Mouse (Mus musculus) CD8-positive naive resting alpha-beta T cell, adult 2 months (primary cell): Measurements from ENCODE around the gene Rph3a.

ENCODE experiments used
- DNase-seq, 2 experiments: peaks; one replicate each; pipeline ENCODE4 v3.0.0; 2022; ENCODE audit warnings: low read depth in 2 of 2, low spot score in 2 of 2

The Rph3a gene

DNA sequence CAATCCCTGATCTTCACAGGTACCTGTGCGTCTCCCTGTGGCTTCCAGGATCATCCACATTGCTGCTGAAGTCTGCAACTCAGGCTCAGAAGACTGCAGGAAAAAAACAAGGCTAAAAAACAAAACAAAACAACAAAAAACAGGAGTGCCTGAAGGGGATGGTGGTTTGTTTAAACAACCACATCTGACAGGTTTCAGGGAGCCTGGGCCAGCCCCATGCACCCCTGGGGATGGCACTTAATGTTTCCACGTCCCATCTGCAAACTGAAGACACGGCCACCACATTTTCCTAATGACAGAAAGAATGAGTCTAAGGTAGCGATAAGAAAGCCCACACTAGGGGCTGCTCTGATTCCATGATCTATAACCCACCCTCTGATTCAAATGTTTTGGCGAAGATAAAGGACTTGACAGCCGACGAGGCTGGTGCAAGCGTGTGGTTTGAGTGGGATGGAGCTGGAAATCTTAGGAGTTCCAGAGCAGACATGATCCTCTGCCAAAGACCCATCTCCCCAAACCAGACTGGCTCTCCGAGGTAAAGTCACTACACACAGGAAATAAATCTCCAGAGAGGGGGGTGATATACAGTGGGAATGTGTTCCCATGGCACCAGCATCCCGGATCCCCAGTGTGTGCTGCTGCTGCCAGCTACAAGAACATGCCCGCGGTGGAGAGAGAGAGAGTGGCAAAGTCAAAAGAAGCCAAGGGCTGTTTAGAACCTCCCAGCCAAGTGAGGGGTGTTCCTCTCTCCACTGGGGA lies at the start of gene Rph3a:
Gene Rph3a (minus strand): TSS at position 282 of the 759 bp plus-strand sequence.
- no peak for DNase-seq

DNA sequence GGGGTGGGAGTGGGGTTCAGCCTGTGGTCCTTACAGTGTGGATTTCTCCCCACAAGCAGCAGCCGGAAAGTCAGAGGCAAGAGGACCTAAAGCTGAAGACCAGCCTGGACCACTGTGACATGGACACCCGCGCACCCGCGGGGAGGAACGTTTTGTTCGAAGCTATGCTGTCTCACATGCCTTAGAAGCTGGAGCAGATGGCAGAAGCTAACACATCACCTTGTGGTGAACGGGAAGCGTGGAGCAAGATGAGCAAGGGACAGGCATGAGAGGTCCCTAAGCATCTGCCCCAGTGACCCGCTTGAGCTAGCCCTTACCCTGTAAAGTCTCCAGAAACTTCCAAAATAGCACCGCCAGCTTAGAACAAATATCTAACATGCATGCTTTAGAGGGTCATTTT lies 48.4 kb upstream of the Rph3a start:
- DNase-seq, result no peak

DNA sequence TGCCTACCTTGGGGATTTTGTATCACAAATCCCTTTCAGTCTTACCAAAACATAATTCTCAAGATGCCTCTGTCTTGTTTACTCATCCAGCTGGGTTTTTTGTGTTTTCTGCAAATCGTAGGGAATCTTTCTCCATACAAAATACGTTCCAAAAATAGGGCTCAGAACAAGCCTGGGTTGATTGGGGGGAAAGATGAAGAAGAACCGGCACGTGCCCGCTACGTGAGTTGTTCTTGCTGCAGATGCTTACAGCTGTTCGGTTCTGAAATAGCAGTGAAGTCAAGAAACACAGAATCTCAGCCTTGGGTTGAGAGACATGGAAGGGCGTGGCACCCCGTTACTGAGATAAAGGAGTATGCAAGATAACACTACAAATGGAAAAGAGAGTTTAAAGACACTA lies 44.0 kb upstream of the Rph3a start:
- no peak for DNase-seq

DNA sequence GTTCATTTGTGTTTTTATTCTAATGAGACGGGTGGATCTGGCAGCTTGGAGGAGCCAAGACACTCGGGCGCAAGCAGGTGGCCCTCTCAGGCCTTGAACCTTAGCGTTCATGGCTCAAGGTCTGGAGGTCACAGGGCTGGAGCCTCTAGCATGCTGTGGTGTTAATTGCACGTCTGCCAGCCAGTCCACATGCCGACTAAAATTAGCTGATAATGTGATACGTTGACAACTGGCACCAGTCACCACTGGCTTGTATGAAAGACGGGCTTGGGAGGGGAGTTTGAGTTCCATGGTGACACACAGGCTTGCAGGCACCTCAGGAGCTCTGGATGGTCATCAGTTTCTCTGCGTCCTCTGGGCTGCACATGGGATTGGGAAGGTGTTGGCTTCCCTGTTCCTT lies 31.9 kb upstream of the Rph3a start:
- no peak for DNase-seq

DNA sequence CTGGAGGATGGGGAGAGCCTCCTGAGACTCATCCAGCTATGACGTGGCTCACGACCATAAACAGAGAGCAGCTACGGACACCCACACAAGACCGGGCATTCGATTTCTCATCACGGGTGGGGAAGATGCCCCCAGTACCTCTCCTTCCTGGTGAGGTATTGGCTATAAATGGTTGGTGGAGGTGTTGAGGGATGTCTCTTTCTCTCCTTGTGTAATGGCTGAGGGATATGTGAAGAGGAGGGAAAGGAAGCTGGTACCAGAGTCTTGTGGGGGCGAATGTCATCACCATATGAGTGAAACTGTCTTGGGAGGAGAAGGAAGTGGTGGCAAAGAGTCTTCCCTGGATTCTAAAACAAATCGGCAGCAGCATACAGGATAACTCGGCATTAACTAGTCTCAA lies 29.6 kb upstream of the Rph3a start:
- DNase-seq, result no peak

DNA sequence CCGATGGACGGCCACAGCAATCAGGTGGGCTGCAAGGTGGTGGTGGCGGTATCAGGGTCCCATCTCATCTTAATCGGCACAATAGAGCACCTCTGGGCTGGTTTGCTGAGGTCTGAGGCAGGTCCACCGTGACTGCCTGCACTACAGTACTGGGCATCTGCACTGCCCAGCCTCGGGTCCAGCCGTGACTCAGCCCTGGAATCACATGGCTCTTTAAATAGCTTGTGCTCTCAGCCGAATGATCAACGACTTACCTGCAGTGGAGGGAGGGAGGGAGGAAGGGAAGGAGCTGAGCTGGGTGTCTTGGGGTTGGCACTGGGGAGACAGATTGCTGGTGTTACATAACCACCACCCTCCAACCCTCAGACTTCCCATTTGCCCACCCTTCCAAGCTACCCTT lies 20.3 kb upstream of the Rph3a start:
- DNase-seq, result no peak

DNA sequence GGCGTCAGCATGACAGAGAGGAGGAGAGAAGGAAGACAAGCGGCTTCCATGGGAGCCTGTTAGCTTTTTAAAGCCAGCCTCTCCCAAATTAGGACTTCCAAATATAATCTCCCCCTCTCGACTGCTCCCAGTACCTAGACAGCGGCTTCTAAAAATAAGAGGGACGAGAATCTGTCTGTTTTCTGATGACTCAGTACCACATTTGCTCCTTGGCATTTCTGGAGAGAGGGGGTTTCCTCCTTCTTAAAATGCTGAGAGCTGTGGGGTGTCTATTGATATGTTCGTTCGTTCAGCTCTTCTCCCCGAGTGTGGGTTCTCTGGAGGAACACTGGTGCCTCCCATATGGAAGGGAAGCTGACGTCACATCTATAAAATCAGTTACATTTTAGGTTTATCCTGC lies 9.6 kb upstream of the Rph3a start:
- no peak for DNase-seq

DNA sequence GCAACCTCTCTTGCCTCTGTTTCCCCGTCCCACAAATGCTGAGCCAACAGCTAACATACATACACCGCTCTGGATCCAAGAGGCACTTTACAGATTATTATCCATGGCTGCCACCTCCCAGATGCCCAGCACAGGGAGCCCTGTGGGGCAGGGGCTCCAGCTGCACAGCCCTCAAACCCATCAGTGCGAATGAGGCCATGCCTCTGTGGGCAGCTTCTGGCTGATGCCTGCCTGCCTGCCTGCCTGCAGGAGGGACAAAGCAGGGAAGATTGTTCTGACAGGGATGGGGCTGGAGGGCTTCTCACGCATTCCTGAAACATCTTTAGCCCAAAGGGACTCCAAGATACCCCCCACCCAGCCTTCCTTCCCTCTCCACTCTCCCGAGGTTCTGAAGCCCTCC lies 7.8 kb upstream of the Rph3a start:
- no peak for DNase-seq

DNA sequence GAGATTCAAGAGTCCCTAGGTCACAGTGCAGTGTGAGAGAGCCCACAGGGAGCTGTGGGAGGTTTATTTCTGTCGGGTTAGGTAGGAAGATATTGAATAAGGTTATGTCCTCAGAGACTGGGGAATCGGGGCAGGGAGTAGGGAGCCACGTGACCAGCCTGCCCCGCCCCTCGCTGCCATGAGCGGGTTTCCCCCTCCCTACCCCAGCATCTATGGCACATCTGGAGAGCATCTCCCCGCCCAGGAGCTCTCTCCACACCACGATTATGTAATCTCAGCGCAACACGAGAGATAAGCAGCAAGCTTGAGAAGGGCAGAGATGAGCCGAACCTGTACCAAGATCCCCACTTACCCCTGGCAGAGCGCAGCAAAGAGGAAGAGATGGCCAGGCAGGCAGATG lies 6.5 kb upstream of the Rph3a start:
- no peak for DNase-seq

DNA sequence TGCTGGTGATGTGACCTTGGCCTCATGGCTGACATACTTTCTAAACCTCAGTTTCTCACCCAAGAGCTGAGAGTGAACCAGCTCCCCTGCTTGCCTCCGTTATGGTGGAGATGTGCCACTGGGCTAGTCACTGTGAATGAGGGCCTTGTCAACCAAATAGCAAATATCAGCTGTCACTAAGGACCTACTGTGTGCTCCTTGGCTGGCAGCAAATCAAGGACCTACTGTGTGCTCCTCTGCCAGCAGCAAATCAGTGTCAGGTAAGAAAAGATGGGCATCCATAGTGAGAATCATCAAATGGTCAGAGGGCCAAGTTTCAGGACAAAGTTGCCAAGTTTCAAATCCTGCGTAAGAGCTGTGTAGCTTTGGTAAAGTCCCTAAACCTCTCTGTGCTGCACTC lies 4.6 kb upstream of the Rph3a start:
- DNase-seq, result no peak

DNA sequence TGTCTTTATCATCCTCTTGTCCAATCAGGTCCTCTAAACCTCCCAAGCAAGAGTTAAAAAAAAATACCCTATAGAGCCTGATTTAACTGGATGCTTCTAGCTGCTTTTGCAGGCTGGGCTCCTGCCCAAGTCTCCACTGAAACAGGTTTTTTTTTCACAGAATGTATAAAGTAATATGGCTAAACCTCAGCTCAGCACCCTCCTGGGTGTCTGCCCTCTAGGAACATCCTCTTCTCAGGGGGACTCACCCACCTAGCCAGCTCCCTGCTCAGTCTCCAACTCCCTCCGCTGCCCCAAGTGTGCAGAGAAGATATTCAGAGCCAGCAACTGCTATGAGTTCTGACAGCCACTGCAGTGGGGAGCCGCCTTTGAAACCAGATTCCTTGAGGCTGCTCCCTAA lies 2.1 kb upstream of the Rph3a start:
- no peak for DNase-seq

DNA sequence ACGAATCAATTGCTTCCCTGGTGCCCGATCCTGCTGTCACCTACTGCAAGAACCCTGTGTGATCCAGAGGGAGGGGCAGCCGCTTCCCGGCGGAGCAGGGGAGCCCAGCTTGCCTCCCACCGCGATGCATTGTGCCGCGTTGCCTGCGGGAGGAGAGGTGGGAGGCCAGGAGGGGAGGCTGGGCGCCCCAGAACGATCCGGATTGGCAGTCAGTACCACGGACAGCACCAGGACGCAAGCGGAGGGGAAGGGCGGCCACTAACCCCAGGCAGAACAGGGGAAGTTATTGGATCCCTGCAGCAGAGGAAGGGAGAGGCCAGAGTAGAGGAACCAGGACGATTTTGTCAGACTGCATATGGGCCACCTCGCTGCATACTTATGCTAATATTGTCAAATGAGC lies 486 bp downstream of the Rph3a start:
- no peak for DNase-seq

DNA sequence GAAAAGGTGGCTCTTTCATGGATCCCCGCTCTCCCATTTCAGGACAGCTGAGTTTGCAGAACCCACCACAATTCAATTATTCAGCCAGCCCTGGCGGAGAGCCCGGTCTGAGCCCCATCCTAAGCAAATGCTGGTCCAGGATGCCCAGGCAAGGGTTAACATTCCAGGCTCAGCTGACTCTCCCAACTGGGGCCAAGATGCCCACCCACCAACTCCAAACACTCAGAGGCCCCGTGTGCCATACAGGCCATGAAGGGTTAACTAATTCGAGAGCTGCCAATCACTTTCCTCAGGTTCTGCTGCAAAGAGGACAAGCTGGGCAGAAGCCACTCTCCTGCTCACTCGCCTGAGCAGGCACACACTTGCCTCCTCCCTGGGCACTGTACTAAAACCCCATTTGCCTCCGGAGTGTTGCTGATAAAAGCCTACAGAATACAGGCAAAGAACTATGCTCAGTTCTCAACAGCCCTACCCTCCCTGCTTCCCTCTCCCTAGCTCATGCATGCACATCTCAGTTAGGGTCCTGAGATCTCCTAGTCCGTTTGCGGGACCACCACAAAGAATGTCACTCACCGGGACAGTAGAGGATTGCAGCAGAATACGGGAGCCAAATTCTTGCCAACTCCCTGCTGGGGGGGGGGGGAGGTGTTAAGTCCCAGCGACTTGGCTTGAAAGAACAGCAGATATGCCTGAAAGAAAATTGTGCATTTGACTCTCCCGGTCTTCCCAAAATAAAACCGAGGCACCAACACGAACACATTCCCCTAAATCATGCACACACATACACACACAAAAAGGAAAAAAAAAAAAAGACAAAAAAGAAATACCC lies 1.3 kb downstream of the Rph3a start:
- DNase-seq, result no peak

DNA sequence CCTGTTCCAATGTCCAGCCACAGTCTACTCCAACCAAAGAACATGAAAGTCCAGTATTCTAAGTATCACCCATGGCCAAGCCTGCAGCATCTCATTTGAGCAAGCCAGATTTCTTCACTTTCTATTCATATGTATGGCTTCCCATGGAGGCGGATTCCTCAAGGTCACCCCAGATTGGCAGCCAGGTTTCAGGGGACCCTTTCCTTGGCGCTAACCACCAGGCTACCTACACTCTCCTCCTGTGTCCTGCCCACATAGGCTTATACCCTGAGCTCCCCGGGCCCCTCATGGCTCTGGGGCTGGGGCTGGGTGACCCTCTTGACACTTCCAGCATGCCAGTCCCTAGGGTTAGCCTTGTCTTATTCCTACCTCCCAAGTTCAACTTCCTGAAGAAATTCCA lies 2.3 kb downstream of the Rph3a start:
- DNase-seq, result no peak

DNA sequence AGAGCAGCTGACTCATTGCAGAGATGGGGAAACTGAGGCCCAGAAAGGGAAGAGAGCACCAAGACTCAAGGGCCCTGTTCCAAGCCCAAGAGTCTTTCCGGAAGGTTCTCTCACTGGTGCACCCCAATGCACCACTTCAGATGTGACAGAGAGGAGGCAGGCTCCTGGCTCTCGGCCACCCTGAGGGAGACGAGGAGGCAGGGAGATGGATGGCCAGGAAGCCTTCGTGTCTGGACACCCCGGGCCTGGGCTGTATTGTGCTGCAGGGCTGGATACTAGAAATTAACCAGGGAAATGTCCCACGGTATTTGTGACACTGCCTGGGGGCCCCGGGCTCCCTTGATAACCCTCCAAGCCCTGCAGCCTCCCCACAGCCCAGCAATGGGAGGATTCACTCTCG lies 2.8 kb downstream of the Rph3a start:
- DNase-seq, result no peak

DNA sequence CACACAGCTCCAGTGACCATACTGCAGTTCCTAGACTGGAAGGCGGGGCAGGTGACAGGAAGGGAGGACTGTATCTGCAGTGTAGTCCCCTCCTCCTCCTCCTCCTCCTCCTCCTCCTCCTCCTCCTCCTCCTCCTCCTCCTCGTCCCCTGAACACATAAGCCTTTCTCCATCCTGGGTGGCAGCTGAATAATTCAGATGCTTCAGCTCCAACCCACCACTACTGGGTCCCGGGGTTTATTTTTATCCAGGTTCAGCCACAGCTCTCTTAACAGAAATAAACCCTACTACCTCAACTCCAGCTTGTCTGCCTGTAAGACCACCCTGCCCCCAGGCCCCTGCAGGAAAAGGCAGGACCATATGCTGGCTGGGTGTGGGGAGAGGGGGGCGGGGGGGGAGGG lies 3.7 kb downstream of the Rph3a start:
- DNase-seq, result no peak

DNA sequence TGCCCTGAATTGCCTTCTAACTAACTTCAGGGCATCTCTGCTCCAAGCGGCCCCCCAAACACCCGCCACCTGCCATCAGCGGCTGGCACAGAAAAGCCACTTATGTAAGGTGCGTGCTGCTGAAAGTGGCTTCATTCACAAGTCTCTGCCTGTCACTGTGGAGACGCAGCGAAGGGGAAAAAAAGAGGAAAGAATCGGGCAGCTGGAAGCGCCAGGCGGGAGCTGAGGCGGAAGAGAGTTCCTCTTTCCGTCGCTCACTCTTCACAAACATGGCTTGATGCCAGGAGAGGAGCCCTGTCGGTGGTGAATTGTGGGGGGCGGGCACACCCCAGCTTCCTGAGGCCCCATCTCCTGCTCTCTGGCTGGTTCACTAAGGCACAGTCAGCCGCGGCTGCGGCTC lies 6.1 kb downstream of the Rph3a start:
- DNase-seq, result no peak

DNA sequence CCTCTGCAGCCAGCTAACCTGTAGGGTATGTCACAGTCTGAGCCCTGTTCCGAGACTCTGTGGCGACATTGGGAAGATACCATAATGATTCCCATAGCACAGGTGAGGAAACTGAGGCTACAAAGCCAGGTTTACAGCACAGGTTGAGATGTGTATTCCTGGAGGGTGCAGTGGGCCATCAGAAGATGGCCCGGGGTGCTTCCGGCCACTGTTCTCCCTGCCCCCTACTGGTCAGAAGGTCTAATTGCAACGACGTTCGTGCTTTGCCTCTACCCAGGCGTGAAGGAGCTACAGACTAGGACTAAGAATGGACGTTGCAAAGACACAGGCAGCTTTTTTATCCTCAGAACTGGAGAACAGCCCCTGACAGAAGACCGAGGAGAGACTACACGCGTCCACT lies 10.3 kb downstream of the Rph3a start:
- DNase-seq, result peak in 1 of 2 experiments; percentile 8

DNA sequence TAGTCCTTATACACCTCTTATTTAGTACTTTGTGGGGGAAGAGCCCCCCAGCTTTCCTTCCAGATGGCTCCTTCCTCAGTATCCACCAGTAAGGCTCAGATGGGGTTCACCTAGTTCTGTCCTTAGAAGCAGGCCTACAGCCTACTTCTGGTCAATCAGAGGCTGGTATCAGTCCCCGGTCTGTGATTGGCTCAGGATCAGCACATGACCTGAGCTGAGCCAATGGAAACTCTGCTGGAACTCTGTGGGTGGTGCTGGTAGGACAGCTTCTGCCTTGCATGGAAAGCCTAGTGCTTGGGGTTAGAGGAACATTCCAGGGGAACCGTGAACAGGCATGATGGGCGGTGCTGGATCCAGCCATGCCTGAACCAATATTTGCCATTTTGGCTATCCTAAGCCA lies 21.5 kb downstream of the Rph3a start:
- DNase-seq, result no peak

DNA sequence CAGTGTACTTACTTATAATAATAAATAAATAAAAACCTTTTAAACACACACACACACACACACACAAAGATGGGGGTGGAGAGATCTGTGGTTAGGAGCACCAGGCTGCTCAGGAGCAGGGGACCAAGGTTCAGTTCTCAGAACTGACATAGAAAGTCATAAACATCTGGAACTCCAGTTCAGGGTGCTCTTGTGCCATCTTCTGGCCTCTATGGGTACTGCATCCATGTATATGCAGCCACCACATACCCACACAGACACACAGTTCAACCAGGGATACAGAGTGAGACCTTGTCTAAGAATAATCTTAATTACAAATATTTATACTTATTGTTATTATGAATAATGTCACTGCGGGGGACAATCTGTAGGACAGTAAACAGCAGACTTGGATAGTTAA lies 26.9 kb downstream of the Rph3a start:
- DNase-seq, result no peak

DNA sequence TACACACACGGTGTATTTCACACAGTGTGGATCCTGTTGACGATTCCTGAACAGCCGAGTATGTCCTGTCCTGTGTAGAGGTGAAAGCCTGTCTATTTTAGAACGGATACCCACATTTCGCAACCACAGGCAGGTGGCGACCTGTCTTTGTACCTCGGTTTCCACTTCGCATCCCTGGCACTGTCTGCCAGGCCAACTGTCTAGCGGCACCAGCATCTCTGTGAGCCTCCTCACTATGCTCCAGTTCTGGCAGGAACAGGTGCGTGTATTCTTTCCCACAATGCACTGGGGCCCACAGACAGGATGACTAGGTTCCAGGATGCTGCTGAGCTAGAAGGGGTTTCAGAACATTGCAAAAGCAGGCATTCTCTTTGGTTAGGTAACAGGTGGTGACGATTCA lies 28.7 kb downstream of the Rph3a start:
- DNase-seq, result no peak

DNA sequence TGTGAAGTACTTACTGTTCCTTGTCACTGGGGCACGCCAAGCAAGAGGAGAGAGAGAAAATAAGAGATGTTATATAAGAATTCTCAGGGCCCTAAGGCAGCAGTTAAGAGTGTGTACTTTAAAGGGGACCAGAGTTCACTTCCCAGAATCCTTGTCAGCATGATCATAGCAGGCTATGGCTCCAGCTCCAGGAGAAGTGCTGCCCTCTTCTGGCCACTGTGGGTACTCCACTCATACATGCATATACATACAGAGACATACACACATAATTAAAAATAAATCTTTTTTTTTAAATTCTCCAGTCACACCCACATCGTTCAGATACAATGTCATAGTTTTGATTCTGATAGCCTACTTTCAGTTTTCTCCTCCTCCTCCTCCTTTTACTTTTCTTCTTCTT lies 29.8 kb downstream of the Rph3a start:
- DNase-seq, result no peak

DNA sequence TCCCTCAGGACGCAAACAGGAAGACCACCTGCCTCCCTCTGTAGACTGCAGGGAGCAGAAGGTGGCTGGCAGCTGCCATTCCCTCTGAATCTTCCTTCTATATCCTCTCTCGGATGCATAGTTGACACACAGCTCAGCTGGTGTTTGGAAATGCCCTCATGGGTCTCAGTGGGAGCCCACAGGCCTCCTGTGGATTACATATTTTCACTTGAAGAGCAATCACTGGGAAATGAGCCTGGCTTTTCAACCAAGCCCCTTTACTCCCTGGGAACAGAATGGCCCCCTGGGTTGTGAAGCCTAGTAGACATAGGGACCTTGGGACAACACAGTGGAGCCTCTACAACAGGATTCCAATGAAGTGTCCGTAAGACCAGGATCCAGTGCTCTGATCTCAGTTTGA lies 33.8 kb downstream of the Rph3a start:
- no peak for DNase-seq
